Mouse (Mus musculus): ENCODE measurements around the gene Zc2hc1b. TPM values are rescaled to one million over a fixed set of nuclear protein-coding genes. Genes with fewer than 3 reads are reported as not detected.

Gene Zc2hc1b
- total and polyA plus RNA-seq, 2 experiments = not detected

DNA sequence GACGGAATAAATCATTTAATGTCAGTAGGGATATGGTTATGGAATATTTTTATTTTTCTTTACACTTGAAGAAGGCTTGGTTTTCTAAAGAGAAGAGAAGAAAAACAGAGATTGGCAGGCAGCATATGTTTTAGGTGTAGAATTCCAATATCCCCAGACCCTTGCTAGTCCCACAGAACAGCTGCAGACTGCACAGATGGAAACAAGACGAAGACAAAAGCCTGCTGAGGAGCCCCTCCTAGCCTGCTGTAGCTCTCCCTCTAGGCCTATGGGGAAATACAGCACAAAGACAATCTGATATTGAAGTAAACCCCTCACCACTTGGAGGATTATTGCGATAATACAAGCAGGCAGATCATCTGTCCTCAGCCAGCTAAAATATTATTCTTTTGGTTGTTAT is 27.4 kb downstream of the Zc2hc1b start:
- WGBS = 86% methylated on average over 3 of the region's 3 CpGs
- no peak overlapping the region for H3K4me3 ChIP-seq (ENCODE audit: insufficient read depth, low read depth, low read length)
- DNase-seq (ENCODE audit: extremely low read depth, low read depth, low spot score) = no peak

DNA sequence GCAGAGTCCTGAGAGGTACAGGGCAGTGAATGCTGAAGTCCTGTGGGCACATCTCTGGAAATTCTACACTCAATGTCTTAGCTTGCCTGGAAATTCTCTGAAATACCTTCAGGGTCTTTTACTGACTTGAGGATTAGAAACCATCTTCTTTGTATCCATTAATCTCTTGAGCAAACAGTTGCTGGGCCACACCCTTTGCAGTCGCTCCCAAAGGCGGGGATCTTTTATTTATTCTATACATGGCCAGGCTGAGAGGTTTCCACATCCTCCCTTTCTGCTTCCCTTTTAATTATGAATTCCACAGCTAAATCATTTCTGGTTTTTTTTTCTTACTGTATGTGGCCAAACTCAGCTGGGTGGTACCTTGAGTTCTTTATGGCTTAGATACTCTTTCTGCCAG is 37.4 kb downstream of the Zc2hc1b start:
- WGBS = 43% methylated on average over 2 of the region's 2 CpGs
- DNase-seq (ENCODE audit: extremely low read depth, low read depth, low spot score) = no peak
- no peaks in the 10 kb centered on the region; the same call in 1 of the 2 replicates for H3K27me3 ChIP-seq (ENCODE audit: control insufficient read depth, insufficient read depth, low read length)
- no peak for TF ChIP-seq CTCF (IDR thresholded peaks at IDR 0.05; ENCODE audit: low read depth, low read length)
- no peak for TF ChIP-seq POLR2A (IDR thresholded peaks at IDR 0.05; ENCODE audit: extremely low read depth, insufficient read depth, low read length)
- no peaks in the 10 kb centered on the region for H3K36me3 ChIP-seq (ENCODE audit: control insufficient read depth, insufficient read depth, low read length)
- H3K27ac ChIP-seq (replicated peaks; ENCODE audit: insufficient read depth, low read depth, low read length) = no peak overlapping the region
- no peak overlapping the region for H3K9ac ChIP-seq (ENCODE audit: low read depth, low read length)
- H3K79me2 ChIP-seq (ENCODE audit: control insufficient read depth, insufficient read depth, low read length) = no peaks in the 10 kb centered on the region
- no peaks in the 10 kb centered on the region for H3K4me1 ChIP-seq (ENCODE audit: control insufficient read depth, insufficient read depth, low read length)
- no peak overlapping the region for H3K4me3 ChIP-seq (ENCODE audit: insufficient read depth, low read depth, low read length)

More for the DNA sequence above, 27.4 kb downstream of the Zc2hc1b start:
- Histone ChIP-seq H3K27me3 (ENCODE audit: control insufficient read depth, insufficient read depth, low read length) (no peaks in the 10 kb centered on the region), H3K36me3 (ENCODE audit: control insufficient read depth, insufficient read depth, low read length) (no peaks in the 10 kb centered on the region), H3K79me2 (ENCODE audit: control insufficient read depth, insufficient read depth, low read length) (no peaks in the 10 kb centered on the region), H3K27ac (replicated peaks; ENCODE audit: insufficient read depth, low read depth, low read length) (no peak overlapping the region), H3K9ac (ENCODE audit: low read depth, low read length) (no peak overlapping the region), H3K4me1 (ENCODE audit: control insufficient read depth, insufficient read depth, low read length) (no peaks in the 10 kb centered on the region)
- TF ChIP-seq CTCF (IDR thresholded peaks at IDR 0.05; ENCODE audit: low read depth, low read length) (no peak), POLR2A (IDR thresholded peaks at IDR 0.05; ENCODE audit: extremely low read depth, insufficient read depth, low read length) (no peak)

DNA sequence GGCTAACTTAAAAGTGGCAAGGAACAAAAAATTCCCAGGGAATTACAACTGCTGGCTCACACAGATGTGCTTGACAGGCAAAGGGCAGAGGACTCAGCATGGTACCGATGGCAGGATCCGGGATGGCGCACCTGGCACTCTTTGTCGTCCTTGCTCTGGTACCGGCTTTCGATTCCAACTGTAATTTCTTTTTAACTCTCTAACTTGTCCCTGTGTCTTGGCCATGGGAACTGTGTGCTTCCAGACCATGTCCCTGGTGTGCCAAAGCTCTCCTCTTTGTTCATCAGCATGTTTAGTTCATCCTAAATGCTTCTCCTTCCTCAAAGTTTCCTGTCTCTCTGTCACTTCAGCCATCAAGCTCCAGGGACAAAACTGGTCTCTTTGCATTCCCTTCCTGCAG is 39.9 kb downstream of the Zc2hc1b start:
- WGBS = 91% methylated on average over 6 of the region's 6 CpGs
- Histone ChIP-seq H3K27me3 (ENCODE audit: control insufficient read depth, insufficient read depth, low read length) (no peaks in the 10 kb centered on the region; the same call in 1 of the 2 replicates), H3K36me3 (ENCODE audit: control insufficient read depth, insufficient read depth, low read length) (no peaks in the 10 kb centered on the region), H3K9ac (ENCODE audit: low read depth, low read length) (no peak overlapping the region), H3K79me2 (ENCODE audit: control insufficient read depth, insufficient read depth, low read length) (no peaks in the 10 kb centered on the region), H3K4me1 (ENCODE audit: control insufficient read depth, insufficient read depth, low read length) (no peaks in the 10 kb centered on the region), H3K27ac (replicated peaks; ENCODE audit: insufficient read depth, low read depth, low read length) (no peak overlapping the region), H3K4me3 (ENCODE audit: insufficient read depth, low read depth, low read length) (no peak overlapping the region)
- no peak for DNase-seq (ENCODE audit: extremely low read depth, low read depth, low spot score)
- TF ChIP-seq CTCF (IDR thresholded peaks at IDR 0.05; ENCODE audit: low read depth, low read length) (no peak), POLR2A (IDR thresholded peaks at IDR 0.05; ENCODE audit: extremely low read depth, insufficient read depth, low read length) (no peak)

DNA sequence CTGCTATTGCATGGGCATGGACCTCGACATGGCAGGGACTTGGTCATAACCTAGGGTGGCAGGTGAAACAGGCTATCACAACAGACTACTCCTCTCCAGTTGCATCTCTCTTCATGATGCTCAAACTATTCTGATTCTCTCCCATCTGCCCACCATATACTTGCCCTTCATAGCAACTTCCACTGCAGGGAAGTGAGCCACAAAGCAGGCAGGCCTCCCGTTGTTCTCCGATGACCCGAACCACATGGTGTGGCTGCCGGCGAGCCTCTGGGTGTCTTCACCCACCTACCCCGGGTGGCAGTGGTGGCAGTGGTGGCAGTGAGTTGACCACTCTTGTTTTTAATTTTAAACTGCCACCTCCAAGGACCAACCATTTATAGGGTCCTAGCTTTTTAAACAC is 42.1 kb downstream of the Zc2hc1b start:
- H3K36me3 ChIP-seq (ENCODE audit: control insufficient read depth, insufficient read depth, low read length) = no peaks in the 10 kb centered on the region
- no peaks in the 10 kb centered on the region for H3K79me2 ChIP-seq (ENCODE audit: control insufficient read depth, insufficient read depth, low read length)
- no peaks in the 10 kb centered on the region for H3K27me3 ChIP-seq (ENCODE audit: control insufficient read depth, insufficient read depth, low read length)
- no peak for TF ChIP-seq CTCF (IDR thresholded peaks at IDR 0.05; ENCODE audit: low read depth, low read length)
- no peak for TF ChIP-seq POLR2A (IDR thresholded peaks at IDR 0.05; ENCODE audit: extremely low read depth, insufficient read depth, low read length)
- H3K9ac ChIP-seq (ENCODE audit: low read depth, low read length) = no peak overlapping the region
- no peak overlapping the region for H3K27ac ChIP-seq (replicated peaks; ENCODE audit: insufficient read depth, low read depth, low read length)
- H3K4me3 ChIP-seq (ENCODE audit: insufficient read depth, low read depth, low read length) = no peak overlapping the region
- DNase-seq (ENCODE audit: extremely low read depth, low read depth, low spot score) = no peak
- no peaks in the 10 kb centered on the region for H3K4me1 ChIP-seq (ENCODE audit: control insufficient read depth, insufficient read depth, low read length)
- 90% methylated on average over 7 of the region's 7 CpGs for WGBS

DNA sequence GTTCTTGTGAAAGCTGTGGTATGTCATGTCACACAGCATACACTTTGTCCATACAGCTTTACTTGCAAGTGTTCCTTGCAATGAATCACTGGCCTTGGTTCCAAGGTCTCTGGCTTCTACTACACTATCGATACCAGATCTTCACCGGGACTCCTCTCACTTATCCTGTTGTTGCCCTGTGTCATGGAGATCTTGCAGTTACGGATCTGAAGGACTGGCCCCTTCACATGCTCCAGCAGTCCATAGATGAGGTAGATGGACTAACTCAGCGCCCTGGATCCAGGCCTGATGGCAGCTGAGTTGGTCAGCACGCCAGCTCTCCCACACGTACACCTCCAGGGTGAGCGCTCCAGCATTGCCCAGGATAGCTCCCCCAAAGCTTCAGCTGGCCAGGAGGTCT is 42.5 kb downstream of the Zc2hc1b start:
- no peak for DNase-seq (ENCODE audit: extremely low read depth, low read depth, low spot score)
- H3K36me3 ChIP-seq (ENCODE audit: control insufficient read depth, insufficient read depth, low read length) = no peaks in the 10 kb centered on the region
- H3K27ac ChIP-seq (replicated peaks; ENCODE audit: insufficient read depth, low read depth, low read length) = no peak overlapping the region
- H3K4me1 ChIP-seq (ENCODE audit: control insufficient read depth, insufficient read depth, low read length) = no peaks in the 10 kb centered on the region
- WGBS = 93% methylated on average over 7 of the region's 7 CpGs
- no peak overlapping the region for H3K4me3 ChIP-seq (ENCODE audit: insufficient read depth, low read depth, low read length)
- H3K9ac ChIP-seq (ENCODE audit: low read depth, low read length) = no peak overlapping the region
- no peak for TF ChIP-seq POLR2A (IDR thresholded peaks at IDR 0.05; ENCODE audit: extremely low read depth, insufficient read depth, low read length)
- H3K79me2 ChIP-seq (ENCODE audit: control insufficient read depth, insufficient read depth, low read length) = no peaks in the 10 kb centered on the region
- no peaks in the 10 kb centered on the region for H3K27me3 ChIP-seq (ENCODE audit: control insufficient read depth, insufficient read depth, low read length)

DNA sequence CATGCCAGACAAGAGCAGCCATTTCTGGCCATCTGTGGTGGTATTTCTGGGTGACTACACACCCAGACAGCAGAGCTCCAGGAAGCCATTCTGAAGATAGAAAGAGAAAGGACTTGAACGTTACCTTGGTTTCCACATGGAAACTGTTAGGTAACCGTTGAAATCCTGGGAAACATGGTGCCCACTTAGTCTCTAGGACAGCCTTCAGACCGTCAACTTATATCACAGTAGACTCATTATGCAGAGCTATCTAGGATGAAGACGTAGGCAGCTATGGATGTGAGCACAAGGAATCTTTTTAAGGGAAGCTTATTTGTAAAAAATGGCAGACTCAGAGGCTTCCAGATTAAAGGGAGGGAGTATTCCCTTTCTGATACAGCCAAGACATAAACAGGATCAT is 44.0 kb downstream of the Zc2hc1b start:
- Histone ChIP-seq H3K36me3 (ENCODE audit: control insufficient read depth, insufficient read depth, low read length) (no peaks in the 10 kb centered on the region), H3K4me3 (ENCODE audit: insufficient read depth, low read depth, low read length) (no peak overlapping the region), H3K9ac (ENCODE audit: low read depth, low read length) (no peak overlapping the region), H3K79me2 (ENCODE audit: control insufficient read depth, insufficient read depth, low read length) (no peaks in the 10 kb centered on the region), H3K27me3 (ENCODE audit: control insufficient read depth, insufficient read depth, low read length) (no peaks in the 10 kb centered on the region), H3K27ac (replicated peaks; ENCODE audit: insufficient read depth, low read depth, low read length) (no peak overlapping the region), H3K4me1 (ENCODE audit: control insufficient read depth, insufficient read depth, low read length) (no peaks in the 10 kb centered on the region)
- no peak for DNase-seq (ENCODE audit: extremely low read depth, low read depth, low spot score)
- TF ChIP-seq POLR2A (IDR thresholded peaks at IDR 0.05; ENCODE audit: extremely low read depth, insufficient read depth, low read length) (no peak), CTCF (IDR thresholded peaks at IDR 0.05; ENCODE audit: low read depth, low read length) (no peak)
- WGBS = 92% methylated on average over 4 of the region's 4 CpGs

All from liver, adult 2 months (tissue).